Mouse (Mus musculus): ENCODE measurements around the gene Pla2g15.
"Not testable (repeated sequence)": the region's sequence is repeated elsewhere in the genome, so short reads cannot be mapped to it uniquely, and the experiment has no call there.

Gene Pla2g15

GRCm38 (mm10) chr8:106169017-106169933 lies 19.1 kb downstream of the Pla2g15 start:
- DNase-seq (ENCODE audit: low spot score): peak; percentile 50

- no peak for DNase-seq (ENCODE audit: low spot score)
These were observed 19.8 kb downstream of the Pla2g15 start for GRCm38 (mm10) chr8:106169934-106170480.

- DNase-seq (ENCODE audit: low spot score): no peak
These were observed 23.4 kb downstream of the Pla2g15 start for GRCm38 (mm10) chr8:106173566-106173965.

- no peak for DNase-seq (ENCODE audit: low spot score)
These were observed 26.7 kb downstream of the Pla2g15 start for GRCm38 (mm10) chr8:106176891-106177290.

GRCm38 (mm10) chr8:106177594-106177993 lies 27.4 kb downstream of the Pla2g15 start:
- no peak for DNase-seq (ENCODE audit: low spot score)

GRCm38 (mm10) chr8:106178428-106178827 lies 28.2 kb downstream of the Pla2g15 start:
- no peak for DNase-seq (ENCODE audit: low spot score)

- DNase-seq (ENCODE audit: low spot score): no peak
These were observed 35.5 kb downstream of the Pla2g15 start for GRCm38 (mm10) chr8:106185628-106186270.

- DNase-seq (ENCODE audit: low spot score): no peak
These were observed 36.2 kb downstream of the Pla2g15 start for GRCm38 (mm10) chr8:106186394-106186793.

- no peak for DNase-seq (ENCODE audit: low spot score)
These were observed 39.0 kb downstream of the Pla2g15 start for GRCm38 (mm10) chr8:106189162-106189561.

GRCm38 (mm10) chr8:106191639-106192038 lies 41.4 kb downstream of the Pla2g15 start:
- DNase-seq (ENCODE audit: low spot score): no peak

- no peak for DNase-seq (ENCODE audit: low spot score)
These were observed 43.0 kb downstream of the Pla2g15 start for GRCm38 (mm10) chr8:106193162-106193561.

GRCm38 (mm10) chr8:106194062-106194461 lies 43.9 kb downstream of the Pla2g15 start:
- no peak for DNase-seq (ENCODE audit: low spot score)

- no peak for DNase-seq (ENCODE audit: low spot score)
These were observed 48.5 kb downstream of the Pla2g15 start for GRCm38 (mm10) chr8:106198741-106199140.

GRCm38 (mm10) chr8:106199596-106199995 lies 49.4 kb downstream of the Pla2g15 start:
- DNase-seq (ENCODE audit: low spot score): not testable (repeated sequence)

- no peak for DNase-seq (ENCODE audit: low spot score)
These were observed 60.0 kb downstream of the Pla2g15 start for GRCm38 (mm10) chr8:106210035-106210731.

- DNase-seq (ENCODE audit: low spot score): peak; percentile 91
These were observed 60.7 kb downstream of the Pla2g15 start, which contains the start of the genes Slc7a6os and Prmt7 for GRCm38 (mm10) chr8:106210821-106211345. Gene Slc7a6os, minus strand, starts transcription at chr8:106210935. Gene Prmt7, plus strand, starts transcription at chr8:106210936.

- no peak for DNase-seq (ENCODE audit: low spot score)
These were observed 61.2 kb downstream of the Pla2g15 start for GRCm38 (mm10) chr8:106211421-106211820.

GRCm38 (mm10) chr8:106213959-106214358 lies 63.8 kb downstream of the Pla2g15 start:
- no peak for DNase-seq (ENCODE audit: low spot score)
